Mouse (Mus musculus) brain, embryonic 14.5 days (tissue): ENCODE measurements around the gene Dlgap4.

Experiments
- CTCF ChIP-seq: fragments of 200-500 bp; IDR thresholded peaks from 2 replicates; pipeline ENCODE4 v1.5.1; 2012; ENCODE audit warnings: inconsistent platforms, mild to moderate bottlenecking, moderate library complexity, borderline replicate concordance; ENCODE audit not compliant: insufficient read depth, insufficient read length; ENCODE audit errors: extremely low read depth
- POLR2A ChIP-seq: fragments of 200-500 bp; IDR thresholded peaks from 2 replicates; pipeline ENCODE4 v1.6.1; 2012; ENCODE audit warnings: mild to moderate bottlenecking, inconsistent platforms, borderline replicate concordance; ENCODE audit not compliant: poor library complexity, insufficient read depth, insufficient read length, severe bottlenecking; ENCODE audit errors: extremely low read depth

DNA sequence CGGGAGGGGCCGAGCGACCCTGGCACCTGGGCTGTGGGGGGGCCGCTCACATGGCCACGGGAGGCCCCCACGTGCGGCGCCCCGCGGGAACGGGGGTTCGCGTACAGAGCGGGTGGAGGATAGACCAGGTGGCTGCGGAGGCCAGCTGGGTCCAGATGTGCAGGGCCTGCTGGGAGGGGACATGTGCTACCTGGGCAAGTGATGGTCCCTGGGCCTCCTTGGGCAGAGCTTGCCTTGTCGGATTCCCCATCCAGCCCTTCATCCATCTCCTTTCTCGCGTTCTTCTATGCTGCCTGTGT lies 702 bp downstream of the Dlgap4 start:
- TF ChIP-seq CTCF = no peak
- no peak for TF ChIP-seq POLR2A
